In genomic region chr5:53336704-53337103, GRCm38 (mm10) we compare ENCODE assay signal across 14 mouse cellular contexts.
"Had no signal": no experiment of that assay in that cellular context is flagged by ENCODE, and none has a peak within 500 bp of the region (broad histone marks: within the 10 kb centered on the region; RNA-seq: fewer than 3 reads in every experiment).

No protein-coding gene starts in this region.

- DNase-seq: gastrocnemius, postnatal 14 days; gastrocnemius, postnatal 36 days; heart, adult 18-20 months; heart, postnatal 10 days; heart, postnatal 4 days; kidney, adult 11 months; kidney, adult 2 months; kidney, adult 9 months; kidney, postnatal 14 days; kidney, postnatal 36 days; layer of hippocampus, adult 9-11 months; liver had no signal

- ATAC-seq: hindbrain, postnatal 0 days; intestine, embryonic 16.5 days had no signal
